Mouse (Mus musculus): ENCODE results near the gene Ap1m2. TPM values are rescaled to one million over a fixed set of nuclear protein-coding genes. Genes with fewer than 3 reads are reported as not detected.
A peak's percentile ranks its signal among the peaks of the same experiment; 100 is the strongest.
"Not testable (repeated sequence)": the region's sequence is repeated elsewhere in the genome, so short reads cannot be mapped to it uniquely, and the experiment has no call there.

Gene Ap1m2
- polyA plus RNA-seq, 1 experiment from 2014 or later, result 16.3 TPM

- ATAC-seq (replicated peaks; ENCODE audit: insufficient number of reproducible peaks, low FRiP score, low TSS enrichment, low read depth) (no peak), DNase-seq (ENCODE audit: low spot score) (no peak)
- H3K9me3 ChIP-seq (replicated peaks; ENCODE audit: control insufficient read depth, low read length), result no peaks in the 10 kb centered on the region
- H3K4me2 ChIP-seq (ENCODE audit: low read depth, low read length), result no peak overlapping the region
- no peaks in the 10 kb centered on the region for H3K27me3 ChIP-seq (ENCODE audit: control insufficient read depth, insufficient read depth, low read length)
- peaks cover 16% of the 10 kb centered on the region for H3K36me3 ChIP-seq (replicated peaks; ENCODE audit: control insufficient read depth, insufficient read depth, low read depth, low read length)
- WGBS, result 85% methylated on average over 8 of the region's 8 CpGs
- H3K27ac ChIP-seq (replicated peaks; ENCODE audit: low read depth, low read length), result no peak overlapping the region
- no peak overlapping the region for H3K9ac ChIP-seq (replicated peaks; ENCODE audit: low read length)
- H3K4me1 ChIP-seq (ENCODE audit: control insufficient read depth, insufficient read depth, low read length), result no peaks in the 10 kb centered on the region
- no peak overlapping the region for H3K4me3 ChIP-seq (ENCODE audit: low read depth, low read length)
Measured at GRCm38 (mm10) chr9:21273094-21273493, 39.0 kb downstream of the Ap1m2 start.

- no peak overlapping the region for H3K4me3 ChIP-seq (ENCODE audit: low read depth, low read length)
- WGBS, result 92% methylated on average over 9 of the region's 9 CpGs
- H3K9ac ChIP-seq (replicated peaks; ENCODE audit: low read length), result no peak overlapping the region
- no peaks in the 10 kb centered on the region for H3K27me3 ChIP-seq (ENCODE audit: control insufficient read depth, insufficient read depth, low read length)
- no peaks in the 10 kb centered on the region for H3K9me3 ChIP-seq (replicated peaks; ENCODE audit: control insufficient read depth, low read length)
- H3K4me1 ChIP-seq (ENCODE audit: control insufficient read depth, insufficient read depth, low read length), result no peaks in the 10 kb centered on the region
- H3K27ac ChIP-seq (replicated peaks; ENCODE audit: low read depth, low read length), result no peak overlapping the region
- ATAC-seq (replicated peaks; ENCODE audit: insufficient number of reproducible peaks, low FRiP score, low TSS enrichment, low read depth), result no peak
- no peak overlapping the region for H3K4me2 ChIP-seq (ENCODE audit: low read depth, low read length)
- H3K36me3 ChIP-seq (replicated peaks; ENCODE audit: control insufficient read depth, insufficient read depth, low read depth, low read length), result peaks cover 16% of the 10 kb centered on the region
- DNase-seq (ENCODE audit: low spot score), result no peak
Measured at GRCm38 (mm10) chr9:21272391-21272790, 39.7 kb downstream of the Ap1m2 start.

GRCm38 (mm10) chr9:21269590-21269989 is 42.5 kb downstream of the Ap1m2 start:
- WGBS, result 88% methylated on average over 5 of the region's 5 CpGs
- not testable (repeated sequence) for H3K4me2 ChIP-seq (ENCODE audit: low read depth, low read length); DNase-seq (ENCODE audit: low spot score); H3K27me3 ChIP-seq (ENCODE audit: control insufficient read depth, insufficient read depth, low read length); H3K27ac ChIP-seq (replicated peaks; ENCODE audit: low read depth, low read length); H3K4me1 ChIP-seq (ENCODE audit: control insufficient read depth, insufficient read depth, low read length); H3K9me3 ChIP-seq (replicated peaks; ENCODE audit: control insufficient read depth, low read length); H3K4me3 ChIP-seq (ENCODE audit: low read depth, low read length); H3K9ac ChIP-seq (replicated peaks; ENCODE audit: low read length); ATAC-seq (replicated peaks; ENCODE audit: insufficient number of reproducible peaks, low FRiP score, low TSS enrichment, low read depth)
- H3K36me3 ChIP-seq (replicated peaks; ENCODE audit: control insufficient read depth, insufficient read depth, low read depth, low read length), result peaks cover 11% of the 10 kb centered on the region

GRCm38 (mm10) chr9:21268305-21268704 is 43.8 kb downstream of the Ap1m2 start:
- H3K4me2 ChIP-seq (ENCODE audit: low read depth, low read length), result no peak overlapping the region
- no peaks in the 10 kb centered on the region for H3K27me3 ChIP-seq (ENCODE audit: control insufficient read depth, insufficient read depth, low read length)
- peaks cover 11% of the 10 kb centered on the region for H3K36me3 ChIP-seq (replicated peaks; ENCODE audit: control insufficient read depth, insufficient read depth, low read depth, low read length)
- H3K4me3 ChIP-seq (ENCODE audit: low read depth, low read length), result no peak overlapping the region
- H3K9me3 ChIP-seq (replicated peaks; ENCODE audit: control insufficient read depth, low read length), result no peaks in the 10 kb centered on the region
- no peaks in the 10 kb centered on the region; the same call in 1 of the 2 replicates for H3K4me1 ChIP-seq (ENCODE audit: control insufficient read depth, insufficient read depth, low read length)
- H3K27ac ChIP-seq (replicated peaks; ENCODE audit: low read depth, low read length), result no peak overlapping the region
- ATAC-seq (replicated peaks; ENCODE audit: insufficient number of reproducible peaks, low FRiP score, low TSS enrichment, low read depth) (no peak), DNase-seq (ENCODE audit: low spot score) (no peak)
- WGBS, result 97% methylated on average over 16 of the region's 16 CpGs
- H3K9ac ChIP-seq (replicated peaks; ENCODE audit: low read length), result no peak overlapping the region

GRCm38 (mm10) chr9:21266889-21267288 is 45.2 kb downstream of the Ap1m2 start:
- Histone ChIP-seq H3K36me3 (replicated peaks; ENCODE audit: control insufficient read depth, insufficient read depth, low read depth, low read length) (peaks cover 6% of the 10 kb centered on the region), H3K4me1 (ENCODE audit: control insufficient read depth, insufficient read depth, low read length) (no peaks in the 10 kb centered on the region; the same call in 1 of the 2 replicates), H3K9ac (replicated peaks; ENCODE audit: low read length) (no peak overlapping the region), H3K27me3 (ENCODE audit: control insufficient read depth, insufficient read depth, low read length) (no peaks in the 10 kb centered on the region), H3K9me3 (replicated peaks; ENCODE audit: control insufficient read depth, low read length) (no peaks in the 10 kb centered on the region), H3K27ac (replicated peaks; ENCODE audit: low read depth, low read length) (no peak overlapping the region), H3K4me2 (ENCODE audit: low read depth, low read length) (no peak overlapping the region; the same call in 1 of the 2 replicates), H3K4me3 (ENCODE audit: low read depth, low read length) (no peak overlapping the region)
- 87% methylated on average over 5 of the region's 5 CpGs for WGBS
- DNase-seq (ENCODE audit: low spot score) (no peak), ATAC-seq (replicated peaks; ENCODE audit: insufficient number of reproducible peaks, low FRiP score, low TSS enrichment, low read depth) (no peak)

- Histone ChIP-seq H3K27me3 (ENCODE audit: control insufficient read depth, insufficient read depth, low read length) (no peaks in the 10 kb centered on the region), H3K27ac (replicated peaks; ENCODE audit: low read depth, low read length) (no peak overlapping the region), H3K4me2 (ENCODE audit: low read depth, low read length) (peak overlapping the region; percentile 83), H3K4me3 (ENCODE audit: low read depth, low read length) (peak overlapping the region; percentile 91), H3K36me3 (replicated peaks; ENCODE audit: control insufficient read depth, insufficient read depth, low read depth, low read length) (peaks cover 6% of the 10 kb centered on the region), H3K9me3 (replicated peaks; ENCODE audit: control insufficient read depth, low read length) (no peaks in the 10 kb centered on the region), H3K9ac (replicated peaks; ENCODE audit: low read length) (peak overlapping the region; percentile 92), H3K4me1 (ENCODE audit: control insufficient read depth, insufficient read depth, low read length) (no peaks in the 10 kb centered on the region; the same call in 1 of the 2 replicates)
- ATAC-seq (replicated peaks; ENCODE audit: insufficient number of reproducible peaks, low FRiP score, low TSS enrichment, low read depth), result 0 out of 2 replicates have a peak, but pooled peaks have one; percentile 11
- no peak for DNase-seq (ENCODE audit: low spot score)
- WGBS, result 6% methylated on average over 11 of the region's 11 CpGs
Measured at GRCm38 (mm10) chr9:21265611-21266010, 46.5 kb downstream of the Ap1m2 start.

- H3K27me3 ChIP-seq (ENCODE audit: control insufficient read depth, insufficient read depth, low read length), result no peaks in the 10 kb centered on the region
- DNase-seq (ENCODE audit: low spot score), result peak; percentile 99
- peak within 1 kb of the TSS; percentile 83 for H3K4me2 ChIP-seq (ENCODE audit: low read depth, low read length)
- peaks cover 4% of the 10 kb centered on the region for H3K36me3 ChIP-seq (replicated peaks; ENCODE audit: control insufficient read depth, insufficient read depth, low read depth, low read length)
- peak within 1 kb of the TSS; percentile 60 for H3K27ac ChIP-seq (replicated peaks; ENCODE audit: low read depth, low read length)
- no peaks in the 10 kb centered on the region for H3K9me3 ChIP-seq (replicated peaks; ENCODE audit: control insufficient read depth, low read length)
- peak within 1 kb of the TSS; percentile 92 for H3K9ac ChIP-seq (replicated peaks; ENCODE audit: low read length)
- under 1% methylated on average over 48 of the region's 49 CpGs for WGBS
- H3K4me3 ChIP-seq (ENCODE audit: low read depth, low read length), result peak within 1 kb of the TSS; percentile 91
- peak; percentile 95 for ATAC-seq (replicated peaks; ENCODE audit: insufficient number of reproducible peaks, low FRiP score, low TSS enrichment, low read depth)
- H3K4me1 ChIP-seq (ENCODE audit: control insufficient read depth, insufficient read depth, low read length), result no peaks in the 10 kb centered on the region; the same call in 1 of the 2 replicates
Measured at GRCm38 (mm10) chr9:21265000-21265561, 47.1 kb downstream of the Ap1m2 start, which contains the start of gene Atg4d. Gene Atg4d, plus strand, starts transcription at chr9:21265293.

- no peaks in the 10 kb centered on the region for H3K9me3 ChIP-seq (replicated peaks; ENCODE audit: control insufficient read depth, low read length)
- H3K9ac ChIP-seq (replicated peaks; ENCODE audit: low read length), result peak overlapping the region; percentile 50
- H3K4me1 ChIP-seq (ENCODE audit: control insufficient read depth, insufficient read depth, low read length), result no peaks in the 10 kb centered on the region; the same call in 1 of the 2 replicates
- WGBS, result 17% methylated on average over 17 of the region's 17 CpGs
- no peaks in the 10 kb centered on the region for H3K27me3 ChIP-seq (ENCODE audit: control insufficient read depth, insufficient read depth, low read length)
- peaks cover 3% of the 10 kb centered on the region; the same call in 1 of the 2 replicates for H3K36me3 ChIP-seq (replicated peaks; ENCODE audit: control insufficient read depth, insufficient read depth, low read depth, low read length)
- peak overlapping the region; percentile 49 for H3K4me2 ChIP-seq (ENCODE audit: low read depth, low read length)
- DNase-seq (ENCODE audit: low spot score) (peak; percentile 61), ATAC-seq (replicated peaks; ENCODE audit: insufficient number of reproducible peaks, low FRiP score, low TSS enrichment, low read depth) (peak; percentile 8; the same call in 1 of the 2 replicates)
- H3K4me3 ChIP-seq (ENCODE audit: low read depth, low read length), result peak overlapping the region; percentile 91
- H3K27ac ChIP-seq (replicated peaks; ENCODE audit: low read depth, low read length), result peak overlapping the region; percentile 60
Measured at GRCm38 (mm10) chr9:21264272-21264999, 47.7 kb downstream of the Ap1m2 start.

Measured in embryonic facial prominence, embryonic 11.5 days (tissue).